Mouse (Mus musculus) layer of hippocampus, postnatal 10 days (tissue): ENCODE data around the gene Ssh1. TPM values are rescaled to one million over a fixed set of nuclear protein-coding genes. Genes with fewer than 3 reads are reported as not detected.
A peak's percentile ranks its signal among the peaks of the same experiment; 100 is the strongest.

Experiments
- DNase-seq, 2 experiments: peaks; one replicate each; pipeline ENCODE4 v3.0.0; 2021; ENCODE audit warnings: low spot score in 2 of 2
- total RNA-seq, 2 experiments: library from RNA; stranded (reverse); gene quantifications; 2 replicates each; pipeline ENCODE4 v1.2.3; 2021

The Ssh1 gene
- total RNA-seq, 2 experiments from 2014 or later, result 25.7 to 27.1 TPM

- no peak for DNase-seq
Measured at GRCm38 (mm10) chr5:113933480-113933879, 60.2 kb downstream of the Ssh1 start.

- DNase-seq, result no peak
Measured at GRCm38 (mm10) chr5:113932310-113932709, 61.4 kb downstream of the Ssh1 start.

- no peak for DNase-seq
Measured at GRCm38 (mm10) chr5:113930648-113931609, 62.8 kb downstream of the Ssh1 start.

GRCm38 (mm10) chr5:113929950-113930647, 63.6 kb downstream of the Ssh1 start:
- DNase-seq, result no peak

GRCm38 (mm10) chr5:113929526-113929925, 64.2 kb downstream of the Ssh1 start:
- DNase-seq, result no peak

- no peak for DNase-seq
Measured at GRCm38 (mm10) chr5:113924608-113925007, 69.1 kb downstream of the Ssh1 start.

GRCm38 (mm10) chr5:113921310-113922166, 72.2 kb downstream of the Ssh1 start:
- DNase-seq, result no peak

GRCm38 (mm10) chr5:113919060-113919459, 74.6 kb downstream of the Ssh1 start:
- no peak for DNase-seq

GRCm38 (mm10) chr5:113918654-113919053, 75.0 kb downstream of the Ssh1 start:
- no peak for DNase-seq

GRCm38 (mm10) chr5:113910705-113911104, 83.0 kb downstream of the Ssh1 start:
- no peak for DNase-seq

- no peak for DNase-seq
Measured at GRCm38 (mm10) chr5:113910065-113910701, 83.5 kb downstream of the Ssh1 start.

GRCm38 (mm10) chr5:113908592-113909441, 84.9 kb downstream of the Ssh1 start, which contains the start of gene Coro1c:
Gene Coro1c (minus strand): TSS chr5:113908758.
- peak; percentile 99 for DNase-seq

- DNase-seq, result peak; percentile 58 to 65
Measured at GRCm38 (mm10) chr5:113907786-113908567, 85.7 kb downstream of the Ssh1 start.

- no peak for DNase-seq
Measured at GRCm38 (mm10) chr5:113906958-113907735, 86.5 kb downstream of the Ssh1 start.

- DNase-seq, result no peak
Measured at GRCm38 (mm10) chr5:113904987-113905386, 88.7 kb downstream of the Ssh1 start.

- no peak for DNase-seq
Measured at GRCm38 (mm10) chr5:113902983-113903382, 90.7 kb downstream of the Ssh1 start.

GRCm38 (mm10) chr5:113902017-113902416, 91.7 kb downstream of the Ssh1 start:
- no peak for DNase-seq

GRCm38 (mm10) chr5:113901074-113901571, 92.6 kb downstream of the Ssh1 start:
- no peak for DNase-seq
